Mouse (Mus musculus) liver, adult 2 months (tissue): ENCODE measurements around the gene Inpp4b.

ENCODE experiments used
- CTCF ChIP-seq: fragments of 200-500 bp; IDR thresholded peaks from 2 replicates; pipeline ENCODE4 v1.5.1; 2011; ENCODE audit warnings: low read depth, low read length, control low read depth
- POLR2A ChIP-seq: fragments of 200-500 bp; IDR thresholded peaks from 2 replicates; pipeline ENCODE4 v1.6.1; 2011; ENCODE audit warnings: low read length, control low read depth; ENCODE audit not compliant: insufficient read depth; ENCODE audit errors: extremely low read depth

DNA sequence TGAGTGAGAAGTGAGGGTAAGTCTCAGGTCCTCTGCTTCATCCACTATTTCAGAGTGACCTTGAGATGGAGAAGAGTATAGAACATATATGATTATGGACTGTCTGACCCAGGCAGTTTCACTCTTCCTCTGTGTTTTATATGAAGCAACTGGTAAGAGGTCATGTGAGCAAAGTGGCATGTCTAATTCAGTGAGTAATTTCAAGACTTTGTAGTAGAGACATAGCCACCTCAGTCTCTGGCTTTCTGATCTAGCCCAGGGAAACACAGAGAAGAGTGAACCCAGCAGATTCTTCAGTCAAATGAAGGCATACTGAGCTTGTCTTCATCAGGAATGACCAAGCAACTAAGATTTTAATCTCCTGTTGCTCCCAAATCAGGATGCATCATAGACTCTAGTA, 172.1 kb downstream of the Inpp4b start:
- TF ChIP-seq CTCF (no peak), POLR2A (no peak)
